Mouse (Mus musculus) kidney, embryonic 16.5 days (tissue): Measurements from ENCODE around the gene Moap1. TPM values are rescaled to one million over a fixed set of nuclear protein-coding genes. Genes with fewer than 3 reads are reported as not detected.

ENCODE experiments used
- ATAC-seq: fragments of 200-750 bp; cut with Nextera tagmentation; 2 replicates; pipeline ENCODE4 v1.8.0; 2017; ENCODE audit warnings: moderate TSS enrichment; ENCODE audit not compliant: low FRiP score, low TSS enrichment
- H3K27ac ChIP-seq: fragments of 300-500 bp; sonication (generic); 2 replicates; pipeline ENCODE4 v1.5.1; 2014; ENCODE audit warnings: low read length
- H3K27me3 ChIP-seq: fragments of 300-500 bp; sonication (generic); 2 replicates; pipeline ENCODE4 v1.6.1; 2014; ENCODE audit warnings: low read length, control low read depth, mixed read lengths; ENCODE audit not compliant: insufficient read depth
- H3K36me3 ChIP-seq: fragments of 300-500 bp; sonication (generic); 2 replicates; pipeline ENCODE4 v1.6.1; 2014; ENCODE audit warnings: low read length, control low read depth, mixed read lengths; ENCODE audit not compliant: insufficient read depth
- H3K4me1 ChIP-seq: fragments of 300-500 bp; sonication (generic); 2 replicates; pipeline ENCODE4 v1.6.1; 2014; ENCODE audit warnings: low read length, control low read depth, mixed read lengths; ENCODE audit not compliant: insufficient read depth
- H3K4me2 ChIP-seq: fragments of 300-500 bp; sonication (generic); replicated peaks from 2 replicates; pipeline ENCODE4 v1.6.1; 2014; ENCODE audit warnings: low read depth, low read length
- H3K4me3 ChIP-seq: fragments of 300-500 bp; sonication (generic); 2 replicates; pipeline ENCODE4 v1.5.1; 2014; ENCODE audit warnings: mild to moderate bottlenecking, low read length
- H3K9ac ChIP-seq: fragments of 300-500 bp; sonication (generic); replicated peaks from 2 replicates; pipeline ENCODE4 v1.6.1; 2014; ENCODE audit warnings: low read length
- H3K9me3 ChIP-seq: fragments of 300-500 bp; sonication (generic); 2 replicates; pipeline ENCODE4 v1.6.1; 2016; ENCODE audit warnings: low read length, control low read depth
- WGBS: fragments of 180-500 bp; shearing (Covaris S2); extraction: QIAGEN DNeasy Blood & Tissue Kit; methylation state at CpG from one replicate; pipeline ENCODE4 v1.1.7; 2014; 5-methylcytosine and 5-hydroxymethylcytosine counted together
- polyA plus RNA-seq: library from polyadenylated mRNA; unstranded; fragments of >200 nt; fragmentation: Nextera tagmentation; extraction: Ambion mirVana; gene quantifications from 2 replicates; pipeline ENCODE4 v1.2.1, GENCODE M21; 2015

Gene Moap1
- polyA plus RNA-seq, 1 experiment from 2014 or later: 32.4 TPM

GRCm38 (mm10) chr12:102771601-102772000 is 28.1 kb upstream of the Moap1 start:
- no peak overlapping the region for H3K27ac ChIP-seq
- no peak overlapping the region for H3K9ac ChIP-seq
- no peaks in the 10 kb centered on the region for H3K4me1 ChIP-seq
- H3K4me2 ChIP-seq: no peak overlapping the region
- no peaks in the 10 kb centered on the region for H3K9me3 ChIP-seq
- ATAC-seq: no peak
- H3K36me3 ChIP-seq: peaks cover 62% of the 10 kb centered on the region
- H3K27me3 ChIP-seq: no peaks in the 10 kb centered on the region
- WGBS: 98% methylated on average over 8 of the region's 8 CpGs
- H3K4me3 ChIP-seq: no peak overlapping the region

GRCm38 (mm10) chr12:102769000-102769399 is 25.5 kb upstream of the Moap1 start:
- ATAC-seq: no peak
- H3K9me3 ChIP-seq: no peaks in the 10 kb centered on the region
- no peak overlapping the region for H3K4me3 ChIP-seq
- no peaks in the 10 kb centered on the region for H3K27me3 ChIP-seq
- no peak overlapping the region for H3K4me2 ChIP-seq
- no peaks in the 10 kb centered on the region for H3K4me1 ChIP-seq
- no peak overlapping the region for H3K27ac ChIP-seq
- peaks cover 66% of the 10 kb centered on the region for H3K36me3 ChIP-seq
- no peak overlapping the region for H3K9ac ChIP-seq
- WGBS: 93% methylated on average over 4 of the region's 4 CpGs

GRCm38 (mm10) chr12:102763696-102764095 is 20.2 kb upstream of the Moap1 start:
- Histone ChIP-seq H3K27ac (no peak overlapping the region), H3K4me3 (no peak overlapping the region), H3K9me3 (no peaks in the 10 kb centered on the region), H3K4me1 (peaks cover 6% of the 10 kb centered on the region), H3K9ac (no peak overlapping the region), H3K27me3 (no peaks in the 10 kb centered on the region), H3K36me3 (peaks cover 31% of the 10 kb centered on the region), H3K4me2 (no peak overlapping the region)
- ATAC-seq: no peak

GRCm38 (mm10) chr12:102761668-102762067 is 18.2 kb upstream of the Moap1 start:
- Histone ChIP-seq H3K27ac (no peak overlapping the region), H3K9ac (no peak overlapping the region), H3K27me3 (no peaks in the 10 kb centered on the region), H3K4me2 (no peak overlapping the region), H3K4me3 (no peak overlapping the region), H3K9me3 (no peaks in the 10 kb centered on the region), H3K4me1 (peaks cover 10% of the 10 kb centered on the region), H3K36me3 (peaks cover 18% of the 10 kb centered on the region)
- 88% methylated on average over 3 of the region's 3 CpGs for whole genome bisulfite sequencing
- ATAC-seq: no peak

- Histone ChIP-seq H3K4me1 (peaks cover 15% of the 10 kb centered on the region), H3K9me3 (no peaks in the 10 kb centered on the region), H3K9ac (peak overlapping the region; percentile 79), H3K27me3 (no peaks in the 10 kb centered on the region), H3K36me3 (peaks cover 3% of the 10 kb centered on the region; the same call in 1 of the 2 replicates), H3K4me3 (peak overlapping the region; percentile 79), H3K4me2 (peak overlapping the region; percentile 79), H3K27ac (no peak overlapping the region; the same call in 1 of the 2 replicates)
- 0% methylated on average over 5 of the region's 5 CpGs for WGBS
- ATAC-seq: no peak
Observed at GRCm38 (mm10) chr12:102758936-102759335, 15.5 kb upstream of the Moap1 start.

GRCm38 (mm10) chr12:102758403-102758756 is 14.9 kb upstream of the Moap1 start, which contains the start of gene Gm20604:
TSS of gene Gm20604 (minus strand) at chr12:102758672.
- H3K27ac ChIP-seq: peak within 1 kb of the TSS; percentile 82
- no peaks in the 10 kb centered on the region for H3K27me3 ChIP-seq
- peak within 1 kb of the TSS; percentile 79 for H3K4me2 ChIP-seq
- WGBS: 1% methylated on average over 10 of the region's 10 CpGs
- H3K4me3 ChIP-seq: peak within 1 kb of the TSS; percentile 79
- H3K4me1 ChIP-seq: peaks cover 15% of the 10 kb centered on the region
- H3K9ac ChIP-seq: peak within 1 kb of the TSS; percentile 79
- no peaks in the 10 kb centered on the region for H3K9me3 ChIP-seq
- no peak for ATAC-seq
- H3K36me3 ChIP-seq: peaks cover 4% of the 10 kb centered on the region; the same call in 1 of the 2 replicates

GRCm38 (mm10) chr12:102757689-102758402 is 14.4 kb upstream of the Moap1 start, which contains the start of the genes Gm28051, Gon7 and Ubr7:
TSS of gene Gm28051 (minus strand) at chr12:102757765.
TSS of gene Gon7 (minus strand) at chr12:102757803.
TSS of gene Ubr7 (plus strand) at chr12:102757967.
- H3K27ac ChIP-seq: peak within 1 kb of the TSS; percentile 82
- H3K36me3 ChIP-seq: peaks cover 4% of the 10 kb centered on the region; the same call in 1 of the 2 replicates
- no peaks in the 10 kb centered on the region for H3K27me3 ChIP-seq
- H3K9ac ChIP-seq: peak within 1 kb of the TSS; percentile 79
- H3K4me1 ChIP-seq: peaks cover 15% of the 10 kb centered on the region
- no peaks in the 10 kb centered on the region for H3K9me3 ChIP-seq
- ATAC-seq: peak; percentile 96
- peak within 1 kb of the TSS; percentile 79 for H3K4me3 ChIP-seq
- WGBS: under 1% methylated on average over 73 of the region's 73 CpGs
- peak within 1 kb of the TSS; percentile 79 for H3K4me2 ChIP-seq

- Histone ChIP-seq H3K9ac (peak overlapping the region; percentile 74), H3K27ac (peak overlapping the region; percentile 82), H3K9me3 (no peaks in the 10 kb centered on the region), H3K27me3 (no peaks in the 10 kb centered on the region), H3K4me2 (peak overlapping the region; percentile 71), H3K36me3 (peaks cover 4% of the 10 kb centered on the region; the same call in 1 of the 2 replicates), H3K4me3 (peak overlapping the region; percentile 79), H3K4me1 (peaks cover 15% of the 10 kb centered on the region)
- ATAC-seq: no peak; the same call in 1 of the 2 replicates
- WGBS: under 1% methylated on average over 46 of the region's 46 CpGs
Observed at GRCm38 (mm10) chr12:102757055-102757688, 13.7 kb upstream of the Moap1 start.

- Histone ChIP-seq H3K9me3 (no peaks in the 10 kb centered on the region), H3K9ac (peak overlapping the region; percentile 74), H3K4me2 (peak overlapping the region; percentile 71), H3K27ac (no peak overlapping the region), H3K4me3 (peak overlapping the region; percentile 79), H3K36me3 (peaks cover 4% of the 10 kb centered on the region; the same call in 1 of the 2 replicates), H3K4me1 (peaks cover 15% of the 10 kb centered on the region), H3K27me3 (no peaks in the 10 kb centered on the region)
- WGBS: 81% methylated on average over 7 of the region's 7 CpGs
- no peak for ATAC-seq
Observed at GRCm38 (mm10) chr12:102756304-102756703, 12.8 kb upstream of the Moap1 start.

- H3K4me3 ChIP-seq: no peak overlapping the region
Observed at GRCm38 (mm10) chr12:102748256-102748655, 4.8 kb upstream of the Moap1 start.

More at GRCm38 (mm10) chr12:102748256-102748655, 4.8 kb upstream of the Moap1 start:
- no peak for ATAC-seq
- Histone ChIP-seq H3K27ac (no peak overlapping the region), H3K9me3 (no peaks in the 10 kb centered on the region), H3K36me3 (peaks cover 6% of the 10 kb centered on the region; the same call in 1 of the 2 replicates), H3K27me3 (no peaks in the 10 kb centered on the region), H3K4me2 (no peak overlapping the region), H3K9ac (no peak overlapping the region), H3K4me1 (peaks cover 9% of the 10 kb centered on the region)
- 92% methylated on average over 3 of the region's 3 CpGs for WGBS
